Mouse (Mus musculus) cortical plate, adult 2 months (tissue): ENCODE results near the gene Mycn. TPM values are rescaled to one million over a fixed set of nuclear protein-coding genes. Genes with fewer than 3 reads are reported as not detected.

ENCODE experiments used
- H3K27ac ChIP-seq: fragments of 200-500 bp; 2 replicates; pipeline ENCODE4 v1.5.1; 2012; ENCODE audit warnings: low read length, control low read depth, inconsistent platforms; ENCODE audit not compliant: insufficient read depth
- H3K4me1 ChIP-seq: fragments of 200-500 bp; 2 replicates; pipeline ENCODE4 v1.6.1; 2011; ENCODE audit warnings: low read length; ENCODE audit not compliant: control insufficient read depth, insufficient read depth
- H3K4me3 ChIP-seq: fragments of 200-500 bp; 2 replicates; pipeline ENCODE4 v1.5.1; 2011; ENCODE audit warnings: mild to moderate bottlenecking, low read length, control low read depth; ENCODE audit not compliant: insufficient read depth
- CTCF ChIP-seq: fragments of 200-500 bp; IDR thresholded peaks from 2 replicates; pipeline ENCODE4 v1.5.1; 2011; ENCODE audit warnings: mild to moderate bottlenecking, control low read depth, low read length; ENCODE audit not compliant: insufficient read depth; ENCODE audit errors: extremely low read depth
- POLR2A ChIP-seq: fragments of 200-500 bp; IDR thresholded peaks from 2 replicates; pipeline ENCODE4 v1.6.1; 2011; ENCODE audit warnings: mild to moderate bottlenecking, low read length, control low read depth; ENCODE audit not compliant: insufficient read depth; ENCODE audit errors: extremely low read depth
- polyA plus RNA-seq: library from polyadenylated mRNA; depleted of rRNA; stranded (reverse); fragments of >200 nt; gene quantifications from 2 replicates; pipeline ENCODE4 v1.2.3, GENCODE M21; 2012

Gene Mycn
- polyA plus RNA-seq, 1 experiment: 10.9 TPM

- no peak overlapping the region for H3K4me3 ChIP-seq
- peaks cover 2% of the 10 kb centered on the region; the same call in 1 of the 2 replicates for H3K4me1 ChIP-seq
- H3K27ac ChIP-seq: no peak overlapping the region
- TF ChIP-seq POLR2A (no peak), CTCF (no peak)
These were observed 1.6 kb upstream of the Mycn start for GRCm38 (mm10) chr12:12943288-12943687.

- Histone ChIP-seq H3K4me3 (peak overlapping the region; percentile 72), H3K27ac (no peak overlapping the region), H3K4me1 (peaks cover 2% of the 10 kb centered on the region; the same call in 1 of the 2 replicates)
- TF ChIP-seq POLR2A (no peak), CTCF (peak; percentile 63)
These were observed 793 bp upstream of the Mycn start for GRCm38 (mm10) chr12:12942364-12943050.

GRCm38 (mm10) chr12:12941129-12941504 is 597 bp downstream of the Mycn start:
- no peak for TF ChIP-seq POLR2A
- TF ChIP-seq CTCF: no peak
- Histone ChIP-seq H3K4me3 (peak overlapping the region; percentile 72), H3K27ac (peak overlapping the region; percentile 12; the same call in 1 of the 2 replicates), H3K4me1 (peaks cover 3% of the 10 kb centered on the region; the same call in 1 of the 2 replicates)

- no peak for TF ChIP-seq CTCF
- 0 out of 2 replicates have a peak, but pooled peaks have one; percentile 10 for TF ChIP-seq POLR2A
- peak overlapping the region; percentile 12; the same call in 1 of the 2 replicates for H3K27ac ChIP-seq
- H3K4me3 ChIP-seq: peak overlapping the region; percentile 72
- H3K4me1 ChIP-seq: peaks cover 3% of the 10 kb centered on the region; the same call in 1 of the 2 replicates
These were observed 1.1 kb downstream of the Mycn start for GRCm38 (mm10) chr12:12940466-12941128.

GRCm38 (mm10) chr12:12939581-12940465 is 1.9 kb downstream of the Mycn start:
- no peak for TF ChIP-seq CTCF
- H3K4me1 ChIP-seq: peaks cover 3% of the 10 kb centered on the region; the same call in 1 of the 2 replicates
- H3K4me3 ChIP-seq: peak overlapping the region; percentile 72
- no peak overlapping the region for H3K27ac ChIP-seq

GRCm38 (mm10) chr12:12938850-12939249 is 2.9 kb downstream of the Mycn start:
- TF ChIP-seq CTCF (peak; percentile 50), POLR2A (no peak)
- H3K4me3 ChIP-seq: peak overlapping the region; percentile 72
- H3K27ac ChIP-seq: 0 out of 2 replicates have a peak overlapping the region, but pooled peaks have one; percentile 9
- H3K4me1 ChIP-seq: peaks cover 3% of the 10 kb centered on the region; the same call in 1 of the 2 replicates

- TF ChIP-seq POLR2A (no peak), CTCF (no peak)
- H3K27ac ChIP-seq: 0 out of 2 replicates have a peak overlapping the region, but pooled peaks have one; percentile 9
These were observed 3.4 kb downstream of the Mycn start for GRCm38 (mm10) chr12:12938361-12938760.

GRCm38 (mm10) chr12:12937746-12938145 is 4.0 kb downstream of the Mycn start:
- TF ChIP-seq POLR2A: no peak
- TF ChIP-seq CTCF: no peak
- no peak overlapping the region for H3K27ac ChIP-seq
- peaks cover 3% of the 10 kb centered on the region; the same call in 1 of the 2 replicates for H3K4me1 ChIP-seq
- H3K4me3 ChIP-seq: peak overlapping the region; percentile 72

More at GRCm38 (mm10) chr12:12938361-12938760, 3.4 kb downstream of the Mycn start:
- H3K4me1 ChIP-seq: peaks cover 3% of the 10 kb centered on the region; the same call in 1 of the 2 replicates
- peak overlapping the region; percentile 72 for H3K4me3 ChIP-seq

- Histone ChIP-seq H3K27ac (no peak overlapping the region), H3K4me3 (peak overlapping the region; percentile 72; the same call in 1 of the 2 replicates), H3K4me1 (peaks cover 1% of the 10 kb centered on the region; the same call in 1 of the 2 replicates)
- TF ChIP-seq CTCF: no peak
- TF ChIP-seq POLR2A: no peak
These were observed 4.6 kb downstream of the Mycn start for GRCm38 (mm10) chr12:12937088-12937487.
